Mouse (Mus musculus): ENCODE measurements around the gene Fat3.

The Fat3 gene

DNA sequence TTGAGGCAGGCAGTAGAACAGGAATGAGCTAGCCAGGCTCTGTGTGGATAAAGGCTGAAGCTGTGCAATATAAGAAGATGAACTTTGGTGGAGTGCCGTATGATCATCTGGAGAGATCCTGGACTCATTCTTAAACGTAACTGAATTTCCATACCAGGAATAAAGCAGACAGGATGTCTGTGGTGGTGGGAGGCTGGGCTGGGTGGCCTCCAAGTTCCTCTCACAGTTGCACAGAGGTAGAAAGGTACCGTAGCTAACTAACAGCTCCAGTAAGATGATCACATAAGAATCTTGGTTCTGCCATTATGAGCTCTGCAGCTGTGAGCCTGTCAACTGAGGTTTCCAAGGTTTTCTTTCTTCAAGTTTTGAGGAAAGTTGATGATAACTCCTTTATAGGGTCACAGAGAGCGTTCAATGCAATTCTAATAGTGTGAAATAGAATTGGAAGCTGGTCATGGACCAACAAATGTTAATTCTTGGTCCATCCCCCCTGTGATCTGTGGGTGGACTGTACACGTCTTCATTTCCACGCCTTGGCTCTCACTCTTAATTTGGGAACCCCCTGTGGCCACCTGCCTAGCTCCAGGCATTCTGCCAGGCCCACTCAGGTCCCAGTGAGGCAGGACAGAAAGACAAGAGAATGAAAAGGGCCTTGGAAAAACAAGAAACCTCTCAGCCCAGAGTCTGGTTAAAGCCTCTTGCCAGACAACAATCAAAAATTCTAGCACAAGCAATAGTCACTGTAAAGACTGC, 547.3 kb downstream of the Fat3 start:
- no peak for DNase-seq (ENCODE audit: low read depth, low spot score)

DNA sequence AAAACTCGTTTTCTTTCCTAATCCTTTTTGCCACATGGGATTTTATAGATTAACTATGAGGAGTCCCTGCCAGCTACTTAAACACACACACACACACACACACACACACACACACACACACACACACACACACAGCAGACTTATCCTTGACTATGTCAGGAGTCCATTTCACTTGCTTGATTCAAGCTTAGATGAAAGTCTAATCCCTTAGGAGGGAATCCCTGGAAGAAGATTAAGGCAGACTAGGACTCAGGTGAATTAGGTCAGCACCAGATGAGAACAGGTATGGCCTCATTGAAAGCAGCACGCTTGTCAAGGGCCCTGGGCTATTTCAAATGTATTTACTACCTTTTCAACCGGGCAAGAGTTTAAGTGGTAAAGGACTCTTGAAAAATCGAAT, 553.0 kb downstream of the Fat3 start:
- DNase-seq (ENCODE audit: low read depth, low spot score): no peak

DNA sequence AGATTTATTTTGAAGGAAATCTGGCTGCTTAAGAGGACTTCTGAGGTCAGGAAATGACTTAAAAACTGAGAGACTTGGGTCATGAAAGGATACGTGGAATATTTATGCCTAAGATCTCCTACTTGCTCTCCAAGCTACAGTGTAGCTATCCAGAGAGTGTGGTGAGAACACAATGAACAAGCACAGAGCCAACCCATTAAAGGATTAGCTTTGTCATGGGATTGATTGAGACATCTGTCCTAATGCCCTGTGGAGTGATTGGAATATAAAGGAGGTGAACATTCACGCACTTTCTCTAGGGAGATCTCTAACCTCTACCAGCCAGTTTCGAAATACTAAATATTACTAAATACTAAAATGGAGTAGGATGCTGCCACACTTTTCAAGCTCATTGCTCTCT, 556.9 kb downstream of the Fat3 start:
- DNase-seq (ENCODE audit: low read depth, low spot score): no peak

DNA sequence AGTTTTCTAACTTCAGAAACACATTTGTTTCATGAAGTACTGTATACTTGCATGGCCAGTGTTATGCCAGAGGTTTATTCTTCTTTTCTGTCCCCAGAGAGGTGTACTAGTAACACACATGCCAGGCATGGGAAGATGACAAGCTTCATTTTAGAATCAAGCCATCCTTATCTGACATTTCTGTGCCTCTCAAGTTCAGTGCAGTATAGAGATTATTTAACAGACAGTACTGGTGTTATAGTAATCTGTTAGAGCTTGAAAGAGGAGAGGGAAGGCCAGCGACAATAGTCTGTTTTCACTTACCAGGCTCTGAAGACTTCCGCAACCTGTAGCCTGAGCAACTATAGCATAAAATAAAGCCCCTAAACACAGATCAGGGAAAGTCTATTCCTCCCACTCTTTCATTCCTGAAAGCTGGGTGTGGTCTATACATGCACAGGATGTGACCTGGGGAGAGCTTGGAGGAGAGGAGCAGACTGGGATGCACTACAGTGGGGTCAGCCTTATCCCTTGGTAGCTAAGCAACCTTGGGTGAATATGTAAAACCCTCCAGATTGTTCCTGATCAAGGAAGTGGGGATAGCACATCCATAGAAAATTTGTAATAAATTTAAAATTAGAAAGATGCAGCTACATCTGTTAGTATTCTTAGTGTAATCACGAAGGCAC, 557.5 kb downstream of the Fat3 start:
- DNase-seq (ENCODE audit: low read depth, low spot score): no peak

DNA sequence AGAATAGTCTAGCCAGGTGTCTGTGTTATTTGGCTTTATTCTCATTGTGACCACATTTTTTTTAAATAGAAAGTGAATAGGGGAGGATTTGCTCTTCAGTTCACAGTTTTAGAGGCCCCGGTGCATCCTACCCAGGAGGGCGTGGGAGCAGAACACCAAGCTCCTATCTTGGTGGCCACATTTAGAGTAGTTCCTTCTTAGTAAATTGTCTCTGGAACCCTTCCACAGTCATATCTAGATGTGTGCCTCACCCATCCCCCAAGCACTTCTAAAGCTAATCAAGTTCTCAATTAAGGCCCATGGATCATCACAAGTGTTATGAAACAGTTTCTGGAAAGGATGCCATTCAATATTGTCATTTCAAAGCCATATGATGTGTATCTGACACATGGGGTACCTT, 559.3 kb downstream of the Fat3 start:
- DNase-seq (ENCODE audit: low read depth, low spot score): no peak

DNA sequence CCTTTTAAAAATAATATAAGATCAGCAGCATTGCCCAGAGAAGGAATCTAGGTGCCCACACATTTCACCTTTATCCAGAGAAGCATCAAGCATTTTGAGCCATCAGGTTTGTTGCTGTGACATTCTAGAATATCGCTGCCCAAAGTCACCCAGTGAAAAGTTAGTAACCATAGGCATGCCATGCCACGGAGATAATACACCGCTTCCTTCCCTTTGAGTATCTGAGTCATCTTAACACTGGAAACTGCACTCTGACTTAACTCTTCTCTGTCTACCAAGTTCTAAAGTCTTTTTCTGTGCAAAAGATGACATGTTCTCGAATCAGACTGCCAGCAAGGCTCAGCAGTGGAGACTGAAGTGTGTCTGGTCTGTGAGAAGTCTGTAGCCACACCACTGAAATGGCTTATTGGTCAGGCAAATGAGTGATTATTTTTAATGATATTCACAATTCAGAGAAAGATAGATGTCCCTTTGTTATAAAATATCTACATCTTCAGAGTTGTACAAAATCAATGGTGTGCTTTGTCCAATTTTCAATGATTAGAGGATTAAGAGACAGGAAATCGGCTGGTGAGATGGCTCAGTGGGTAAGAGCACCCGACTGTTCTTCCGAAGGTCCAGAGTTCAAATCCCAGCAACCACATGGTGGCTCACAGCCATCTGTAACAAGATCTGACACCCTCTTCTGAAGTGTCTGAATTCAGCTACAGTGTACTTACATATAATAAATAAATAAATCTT, 560.0 kb downstream of the Fat3 start:
- no peak for DNase-seq (ENCODE audit: low read depth, low spot score)

DNA sequence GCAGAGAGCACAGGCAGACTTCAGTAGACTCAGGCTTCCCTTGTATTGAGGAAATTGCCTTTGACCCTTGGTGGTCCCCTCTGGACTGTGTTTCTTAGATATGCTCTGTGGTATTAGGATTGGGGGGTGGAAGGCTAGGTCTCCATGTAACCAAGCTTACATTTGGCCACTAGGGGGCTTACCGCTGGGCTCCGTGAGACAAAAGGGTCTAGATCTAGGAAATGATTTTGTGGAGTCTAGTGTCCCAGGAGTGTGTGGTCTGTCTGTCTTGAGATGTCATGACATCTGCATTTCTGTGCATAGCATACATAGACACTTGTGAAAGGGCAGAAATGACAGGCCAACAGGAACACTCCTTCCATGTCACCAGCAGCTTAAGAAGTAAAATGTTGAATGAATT, 561.5 kb downstream of the Fat3 start:
- DNase-seq (ENCODE audit: low read depth, low spot score): peak; percentile 45

DNA sequence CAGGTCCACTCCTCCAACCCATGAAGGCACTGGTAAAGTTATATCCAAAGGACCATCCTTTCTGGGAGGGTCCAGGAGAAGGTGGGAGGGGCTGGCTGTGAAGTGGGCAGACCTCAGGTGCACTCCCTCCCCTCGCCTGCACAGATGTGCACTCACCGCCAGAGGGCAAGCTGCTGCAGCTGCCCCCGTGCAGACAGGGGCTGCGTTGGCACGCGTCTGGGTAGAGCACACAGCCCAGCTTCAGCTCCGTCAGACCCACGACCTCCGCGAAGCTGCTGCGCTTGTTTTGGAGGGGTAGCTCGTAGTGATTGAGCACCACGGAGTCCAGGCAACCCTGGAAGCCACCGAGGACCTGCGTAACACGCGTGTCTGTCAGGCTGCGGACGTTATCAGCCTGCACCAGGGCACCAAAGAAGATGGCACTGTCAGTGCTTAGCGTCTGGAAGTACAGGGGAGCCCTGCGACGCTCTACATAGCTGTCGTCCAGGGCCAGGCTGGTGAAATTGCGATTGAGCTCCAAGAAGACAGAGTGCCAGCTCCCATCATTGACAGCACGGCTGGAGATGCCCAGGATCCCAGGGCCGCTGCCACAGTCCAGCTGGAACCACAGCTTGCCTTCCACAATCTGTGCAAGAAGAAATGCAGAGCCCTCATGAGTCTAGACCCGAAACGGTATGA, 563.1 kb downstream of the Fat3 start:
- DNase-seq (ENCODE audit: low read depth, low spot score): peak; percentile 41

DNA sequence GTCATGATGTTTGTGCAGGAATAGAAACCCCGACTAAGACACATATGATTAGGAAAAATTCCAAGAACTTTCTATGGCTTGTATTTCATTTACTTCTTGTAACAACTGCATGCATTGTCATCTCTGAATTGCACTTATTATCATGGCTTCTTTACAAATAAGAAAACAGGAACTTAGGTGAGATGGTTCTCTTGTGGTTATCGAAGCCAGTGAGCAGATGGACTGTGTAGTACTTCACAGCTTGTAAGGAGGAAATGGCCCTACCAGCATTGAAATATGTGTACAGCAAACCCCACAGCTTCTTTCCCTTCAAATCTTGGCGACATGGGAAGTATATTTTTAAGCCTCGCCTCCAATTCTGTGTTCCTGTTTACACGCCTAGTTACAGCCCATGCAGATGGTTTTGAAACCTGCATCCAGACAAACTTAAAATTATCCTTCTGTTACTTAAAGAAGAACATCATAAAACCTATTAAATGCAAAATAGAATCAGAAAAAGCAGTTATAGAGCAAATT, 570.1 kb downstream of the Fat3 start:
- peak; percentile 61 for DNase-seq (ENCODE audit: low read depth, low spot score)

DNA sequence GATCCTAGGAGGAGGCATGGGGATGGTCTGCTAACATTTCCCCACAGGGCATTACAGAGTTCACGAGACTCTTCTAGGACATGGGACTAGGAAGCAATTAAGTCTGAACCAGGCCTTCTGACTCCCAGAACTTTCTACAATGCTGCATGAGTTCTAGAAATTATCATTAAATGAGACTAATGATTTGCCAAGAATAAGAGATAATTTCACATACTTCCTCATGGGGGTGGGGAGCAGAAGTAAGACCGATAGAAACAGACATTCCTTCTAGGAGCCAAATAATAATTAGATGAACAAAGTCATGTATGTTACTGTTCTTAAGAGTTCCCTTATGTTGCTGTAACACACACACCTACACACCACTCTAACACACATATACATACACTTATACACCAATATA, 572.8 kb downstream of the Fat3 start:
- DNase-seq (ENCODE audit: low read depth, low spot score): no peak

DNA sequence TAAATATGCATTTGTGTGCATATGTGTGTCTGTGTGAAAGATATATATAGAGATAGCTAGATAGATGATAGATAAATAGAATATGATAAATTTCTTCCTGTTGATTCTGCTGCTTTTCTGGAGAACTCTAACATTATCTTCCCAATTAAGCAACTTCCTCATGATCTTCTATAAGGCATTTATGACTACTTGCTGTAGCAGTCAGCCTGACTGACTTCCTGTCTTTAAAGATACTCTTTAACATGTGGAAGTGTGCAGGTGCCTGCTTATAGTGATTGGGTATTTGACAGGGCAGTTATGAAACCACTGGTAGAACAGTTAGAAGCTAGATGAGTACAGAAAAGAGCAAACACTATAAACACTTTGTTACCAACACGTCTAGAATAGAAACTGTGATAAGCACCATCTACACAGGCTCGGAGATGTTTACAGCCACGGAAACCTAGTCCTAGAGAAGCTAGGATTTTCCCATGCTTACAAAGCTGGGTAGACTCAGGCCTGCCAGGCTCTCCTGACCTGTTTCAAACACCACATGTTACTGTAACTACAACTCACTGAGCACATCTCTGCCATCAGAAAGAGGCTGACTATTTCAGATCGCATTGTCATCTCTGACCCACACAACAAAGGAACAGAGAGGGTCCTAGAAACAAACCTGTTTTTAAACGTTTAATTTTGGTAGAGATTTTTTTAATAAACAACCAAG, 573.6 kb downstream of the Fat3 start:
- DNase-seq (ENCODE audit: low read depth, low spot score): peak; percentile 15

DNA sequence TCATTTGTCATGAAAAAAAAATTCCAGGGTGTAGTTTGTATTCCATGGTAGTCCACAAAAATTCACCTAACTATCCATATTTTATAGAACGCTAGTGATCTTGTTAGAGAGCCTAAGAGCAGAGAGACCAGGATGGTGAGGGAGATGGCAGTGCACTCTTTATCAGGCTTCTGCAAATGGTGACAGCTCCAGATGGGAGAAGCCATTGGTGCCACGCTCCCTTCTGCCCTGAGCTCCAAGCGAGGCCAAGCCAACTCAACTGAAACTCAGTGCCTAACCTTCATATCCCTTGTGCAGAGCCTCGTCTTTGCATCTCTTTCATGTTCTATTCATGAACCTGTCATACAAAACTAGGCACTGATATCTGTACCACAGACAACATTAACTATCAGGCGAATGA, 575.8 kb downstream of the Fat3 start:
- DNase-seq (ENCODE audit: low read depth, low spot score): no peak

DNA sequence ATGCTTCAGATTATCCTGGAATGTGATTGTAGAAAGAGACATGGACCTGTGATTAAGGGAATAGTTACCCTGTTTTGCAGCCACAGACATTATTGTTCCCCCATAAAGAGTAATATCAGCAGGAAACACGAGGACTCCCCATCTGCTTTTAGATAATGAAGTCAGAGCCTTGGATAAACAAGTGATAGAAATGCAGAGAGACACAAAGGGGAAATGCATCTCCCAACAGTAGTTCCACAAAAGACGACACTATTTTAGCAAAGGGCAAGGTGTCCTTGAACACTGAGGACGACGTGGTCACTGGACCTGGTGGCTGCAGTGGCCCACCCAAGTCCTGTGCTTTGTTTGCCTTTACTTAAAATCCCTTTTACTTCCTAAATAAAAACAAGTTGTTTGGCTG, 580.8 kb downstream of the Fat3 start:
- DNase-seq (ENCODE audit: low read depth, low spot score): no peak

DNA sequence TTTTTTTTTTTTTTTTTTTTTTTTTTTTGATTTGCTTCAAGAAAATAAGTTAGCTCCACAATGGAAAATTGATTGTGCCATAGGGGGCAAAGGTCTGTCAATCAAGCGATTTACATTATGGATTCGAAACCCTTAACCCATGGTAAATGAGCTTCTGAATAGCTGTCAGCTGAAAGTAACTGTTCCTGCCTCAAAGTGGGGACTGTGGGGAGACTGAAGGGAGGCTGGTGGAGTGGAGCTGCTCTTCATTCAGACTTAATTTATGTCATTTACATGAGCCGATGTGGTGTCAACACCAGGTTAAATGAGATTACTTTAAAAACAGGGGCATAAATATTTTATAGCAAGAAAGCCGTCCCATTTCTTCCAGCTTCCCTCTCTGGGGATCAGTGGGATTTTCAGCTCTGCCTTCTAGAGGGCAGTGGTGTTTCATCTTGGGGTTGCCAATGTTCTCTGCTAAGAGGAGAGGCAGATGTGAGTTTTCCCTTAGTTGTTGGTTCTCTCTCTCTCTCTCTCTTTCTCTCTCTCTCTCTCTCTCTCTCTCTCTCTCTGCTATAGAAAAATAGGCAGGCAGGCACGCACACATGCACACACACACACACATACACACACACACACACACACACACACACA, 581.6 kb downstream of the Fat3 start:
- no peak for DNase-seq (ENCODE audit: low read depth, low spot score)

DNA sequence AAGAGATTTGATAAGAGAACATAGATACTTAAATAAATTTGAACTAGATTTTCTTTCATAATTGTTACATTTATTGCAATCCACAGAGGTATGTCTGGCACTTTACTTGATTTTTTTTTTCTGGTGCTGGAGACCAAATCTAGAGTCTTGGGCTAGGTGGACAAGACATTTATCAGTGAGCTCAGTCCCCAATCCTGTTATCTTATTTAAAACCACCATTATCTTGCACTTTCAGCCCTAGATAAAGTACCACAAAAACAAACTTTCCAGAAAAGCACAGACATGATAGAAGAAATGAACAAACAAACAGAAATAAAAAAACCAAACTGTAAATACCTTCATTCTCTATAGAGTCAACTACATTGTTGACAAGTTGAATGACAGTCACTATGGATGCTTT, 584.5 kb downstream of the Fat3 start:
- DNase-seq (ENCODE audit: low read depth, low spot score): no peak

DNA sequence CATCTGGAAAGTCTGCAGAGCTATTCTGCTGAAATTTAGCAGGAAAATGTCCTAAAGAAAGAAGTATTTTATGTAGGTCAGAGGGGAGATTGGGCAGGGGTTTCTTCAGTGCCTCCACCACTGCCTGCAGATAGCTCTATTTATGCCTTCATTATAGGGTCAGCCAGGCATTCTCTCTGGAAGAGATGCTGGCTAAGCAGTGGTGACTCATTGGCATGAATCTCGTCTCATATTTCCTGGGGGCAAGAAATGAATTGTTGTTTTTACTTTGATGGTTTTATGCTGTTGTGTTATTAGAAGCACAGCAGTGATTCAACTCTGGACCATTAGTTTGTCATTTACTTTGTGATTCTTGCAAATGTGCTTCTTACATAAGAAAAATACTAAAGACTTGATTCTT, 588.4 kb downstream of the Fat3 start:
- no peak for DNase-seq (ENCODE audit: low read depth, low spot score)

DNA sequence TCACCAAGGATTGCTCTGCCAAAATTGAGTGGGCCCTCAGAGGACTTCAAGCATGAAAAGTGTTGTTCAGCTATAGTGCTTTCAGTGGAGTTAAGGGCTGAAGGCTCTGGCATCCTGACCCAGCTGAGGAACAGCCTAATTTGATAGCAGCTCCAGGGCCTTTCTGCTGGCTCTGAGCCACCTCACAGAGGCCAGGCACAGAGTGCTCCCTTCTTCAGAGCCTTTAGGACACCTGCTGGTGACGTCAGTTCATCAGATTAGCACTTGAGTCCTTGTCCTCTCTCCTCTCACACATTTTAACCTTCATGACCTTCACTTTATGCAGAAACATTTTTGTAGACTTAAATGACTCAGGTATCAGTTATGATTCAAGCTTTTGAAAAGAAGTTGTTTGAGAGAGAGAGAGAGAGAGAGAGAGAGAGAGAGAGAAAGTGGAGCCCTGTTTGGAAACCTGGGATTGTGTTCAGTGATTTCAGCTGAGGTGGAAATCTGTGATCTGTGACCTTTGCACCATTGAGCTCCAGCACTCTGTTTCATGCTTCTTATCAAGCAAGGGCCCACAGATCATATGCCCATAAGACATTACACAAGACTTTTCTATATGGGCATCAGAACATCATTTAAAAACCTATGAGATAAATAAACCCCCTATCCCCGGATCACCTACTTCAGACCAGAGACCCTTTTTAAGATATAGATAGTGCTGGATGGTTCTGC, 591.5 kb downstream of the Fat3 start:
- DNase-seq (ENCODE audit: low read depth, low spot score): no peak

DNA sequence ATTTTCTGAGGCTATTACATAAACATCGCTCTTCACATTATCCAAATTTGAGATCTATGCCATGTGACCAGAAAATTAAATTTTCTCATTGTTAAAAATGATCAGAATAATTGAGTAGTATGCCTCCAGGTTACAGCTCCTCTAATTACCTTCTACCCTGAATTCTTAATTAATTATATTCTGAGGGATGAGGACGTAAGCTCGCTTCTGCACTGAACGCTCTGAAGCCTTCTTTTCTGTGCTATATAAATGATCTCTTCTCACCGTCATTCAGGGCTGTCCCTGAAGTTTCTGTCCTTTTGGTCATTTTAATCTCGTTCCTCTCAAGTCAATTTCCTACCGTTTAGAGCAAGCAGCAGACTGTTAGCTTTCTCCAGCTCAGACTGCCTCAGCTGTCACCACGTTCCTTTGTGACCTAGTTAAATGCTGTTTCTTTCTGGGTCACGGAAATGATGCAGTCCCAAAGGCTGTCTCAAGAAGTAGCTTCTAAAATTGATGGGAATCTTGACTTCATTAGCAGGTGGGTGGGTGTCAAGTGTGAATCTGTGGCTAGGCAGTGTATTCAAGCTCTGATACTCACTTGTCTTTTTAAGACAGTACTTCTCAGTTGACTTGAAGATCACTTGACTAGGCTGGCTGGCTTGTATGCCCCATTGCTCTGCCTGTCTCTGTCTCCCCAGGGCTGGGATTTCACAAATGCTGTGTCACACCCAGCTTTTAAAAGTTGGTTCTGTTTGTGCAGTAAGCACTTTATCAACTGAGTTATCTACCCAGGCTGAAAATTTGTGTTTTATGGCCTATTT, 596.9 kb downstream of the Fat3 start:
- DNase-seq (ENCODE audit: low read depth, low spot score): no peak

DNA sequence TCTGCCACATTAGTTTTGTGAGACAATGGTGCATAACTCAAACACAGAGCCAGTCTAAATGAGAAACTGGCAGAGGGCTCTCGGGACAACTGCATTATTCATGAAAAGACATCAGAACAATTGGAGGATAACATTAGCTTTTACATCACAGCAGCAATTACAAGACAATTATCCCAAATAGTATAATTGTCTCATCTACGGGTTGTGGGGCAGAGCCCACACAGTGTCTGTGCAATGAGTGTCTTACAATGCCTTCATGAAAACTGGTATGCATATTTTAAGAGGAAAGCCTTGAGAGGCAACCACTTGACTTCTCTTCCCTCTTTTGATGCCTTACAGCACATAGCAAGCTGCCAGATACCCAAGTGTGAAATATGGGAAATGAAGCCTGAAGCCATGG, 603.0 kb downstream of the Fat3 start:
- DNase-seq (ENCODE audit: low read depth, low spot score): no peak
